Mouse (Mus musculus): ENCODE measurements around the gene Mms22l. TPM values are rescaled to one million over a fixed set of nuclear protein-coding genes. Genes with fewer than 3 reads are reported as not detected.
A peak's percentile ranks its signal among the peaks of the same experiment; 100 is the strongest.
"Not testable (repeated sequence)": the region's sequence is repeated elsewhere in the genome, so short reads cannot be mapped to it uniquely, and the experiment has no call there.

The Mms22l gene
- polyA plus RNA-seq (2014; fragmentation: Nextera tagmentation; extraction: Ambion mirVana) = 31.9 and 35.7 TPM in 2 replicates

- no peaks in the 10 kb centered on the region for H3K27me3 ChIP-seq (ENCODE audit: control insufficient read depth, insufficient read depth, low read length)
- under 1% methylated on average over 82 of the region's 83 CpGs for WGBS
- H3K9me3 ChIP-seq (ENCODE audit: control insufficient read depth, low read length) = no peaks in the 10 kb centered on the region
- H3K4me3 ChIP-seq (ENCODE audit: low read depth, low read length) = peak within 1 kb of the TSS; percentile 84
- ATAC-seq (ENCODE audit: insufficient read depth, low FRiP score, low TSS enrichment) (peak; percentile 99), DNase-seq (ENCODE audit: low spot score) (peak; percentile 97)
- peak within 1 kb of the TSS; percentile 97 for H3K9ac ChIP-seq (ENCODE audit: low read length)
- H3K4me1 ChIP-seq (ENCODE audit: control insufficient read depth, insufficient read depth, low read length) = no peaks in the 10 kb centered on the region; the same call in 1 of the 2 replicates
- peak within 1 kb of the TSS; percentile 54 for H3K4me2 ChIP-seq (ENCODE audit: low read depth)
- no peaks in the 10 kb centered on the region for H3K36me3 ChIP-seq (ENCODE audit: control insufficient read depth, insufficient read depth, low read length)
- H3K27ac ChIP-seq (ENCODE audit: low read depth, low read length) = peak within 1 kb of the TSS; percentile 91
Observed at GRCm38 (mm10) chr4:24496116-24496952, at the start of gene Mms22l. Gene Mms22l, plus strand, starts transcription at chr4:24496451.

- WGBS = 93% methylated on average over 4 of the region's 4 CpGs
- not testable (repeated sequence) for H3K9ac ChIP-seq (ENCODE audit: low read length); H3K27ac ChIP-seq (ENCODE audit: low read depth, low read length)
Observed at GRCm38 (mm10) chr4:24484046-24484445, 12.2 kb upstream of the Mms22l start.

GRCm38 (mm10) chr4:24496953-24497319, 685 bp downstream of the Mms22l start:
- no peak for ATAC-seq (ENCODE audit: insufficient read depth, low FRiP score, low TSS enrichment)
- H3K4me3 ChIP-seq (ENCODE audit: low read depth, low read length) = peak overlapping the region; percentile 84
- H3K4me2 ChIP-seq (ENCODE audit: low read depth) = peak overlapping the region; percentile 54
- under 1% methylated on average over 7 of the region's 7 CpGs for WGBS
- H3K27me3 ChIP-seq (ENCODE audit: control insufficient read depth, insufficient read depth, low read length) = no peaks in the 10 kb centered on the region
- no peaks in the 10 kb centered on the region for H3K9me3 ChIP-seq (ENCODE audit: control insufficient read depth, low read length)
- no peak overlapping the region; the same call in 1 of the 2 replicates for H3K27ac ChIP-seq (ENCODE audit: low read depth, low read length)
- no peak for DNase-seq (ENCODE audit: low spot score)
- no peaks in the 10 kb centered on the region for H3K36me3 ChIP-seq (ENCODE audit: control insufficient read depth, insufficient read depth, low read length)
- no peaks in the 10 kb centered on the region; the same call in 1 of the 2 replicates for H3K4me1 ChIP-seq (ENCODE audit: control insufficient read depth, insufficient read depth, low read length)
- H3K9ac ChIP-seq (ENCODE audit: low read length) = peak overlapping the region; percentile 97

More at GRCm38 (mm10) chr4:24484046-24484445, 12.2 kb upstream of the Mms22l start:
- H3K9me3 ChIP-seq (ENCODE audit: control insufficient read depth, low read length); H3K4me2 ChIP-seq (ENCODE audit: low read depth); DNase-seq (ENCODE audit: low spot score); H3K4me1 ChIP-seq (ENCODE audit: control insufficient read depth, insufficient read depth, low read length); H3K4me3 ChIP-seq (ENCODE audit: low read depth, low read length); H3K27me3 ChIP-seq (ENCODE audit: control insufficient read depth, insufficient read depth, low read length); H3K36me3 ChIP-seq (ENCODE audit: control insufficient read depth, insufficient read depth, low read length); ATAC-seq (ENCODE audit: insufficient read depth, low FRiP score, low TSS enrichment): not testable (repeated sequence)

- Histone ChIP-seq H3K27ac (ENCODE audit: low read depth, low read length) (no peak overlapping the region), H3K9ac (ENCODE audit: low read length) (no peak overlapping the region), H3K4me3 (ENCODE audit: low read depth, low read length) (no peak overlapping the region), H3K9me3 (ENCODE audit: control insufficient read depth, low read length) (no peaks in the 10 kb centered on the region), H3K36me3 (ENCODE audit: control insufficient read depth, insufficient read depth, low read length) (peaks cover 2% of the 10 kb centered on the region; the same call in 1 of the 2 replicates), H3K4me1 (ENCODE audit: control insufficient read depth, insufficient read depth, low read length) (no peaks in the 10 kb centered on the region), H3K27me3 (ENCODE audit: control insufficient read depth, insufficient read depth, low read length) (no peaks in the 10 kb centered on the region), H3K4me2 (ENCODE audit: low read depth) (no peak overlapping the region)
- DNase-seq (ENCODE audit: low spot score) (no peak), ATAC-seq (ENCODE audit: insufficient read depth, low FRiP score, low TSS enrichment) (no peak)
- WGBS = 94% methylated on average over 3 of the region's 3 CpGs
Observed at GRCm38 (mm10) chr4:24509195-24509594, 12.9 kb downstream of the Mms22l start.

GRCm38 (mm10) chr4:24536989-24537388, 40.7 kb downstream of the Mms22l start:
- no peaks in the 10 kb centered on the region for H3K9me3 ChIP-seq (ENCODE audit: control insufficient read depth, low read length)
- WGBS = 89% methylated on average over 4 of the region's 4 CpGs
- H3K4me1 ChIP-seq (ENCODE audit: control insufficient read depth, insufficient read depth, low read length) = no peaks in the 10 kb centered on the region
- no peak overlapping the region for H3K27ac ChIP-seq (ENCODE audit: low read depth, low read length)
- ATAC-seq (ENCODE audit: insufficient read depth, low FRiP score, low TSS enrichment) = no peak
- H3K4me2 ChIP-seq (ENCODE audit: low read depth) = no peak overlapping the region
- H3K9ac ChIP-seq (ENCODE audit: low read length) = no peak overlapping the region
- H3K27me3 ChIP-seq (ENCODE audit: control insufficient read depth, insufficient read depth, low read length) = no peaks in the 10 kb centered on the region
- no peak overlapping the region for H3K4me3 ChIP-seq (ENCODE audit: low read depth, low read length)
- H3K36me3 ChIP-seq (ENCODE audit: control insufficient read depth, insufficient read depth, low read length) = no peaks in the 10 kb centered on the region
- DNase-seq (ENCODE audit: low spot score) = no peak

GRCm38 (mm10) chr4:24543421-24543820, 47.2 kb downstream of the Mms22l start:
- Histone ChIP-seq H3K4me2 (ENCODE audit: low read depth) (no peak overlapping the region), H3K27me3 (ENCODE audit: control insufficient read depth, insufficient read depth, low read length) (no peaks in the 10 kb centered on the region), H3K27ac (ENCODE audit: low read depth, low read length) (no peak overlapping the region), H3K36me3 (ENCODE audit: control insufficient read depth, insufficient read depth, low read length) (no peaks in the 10 kb centered on the region), H3K9me3 (ENCODE audit: control insufficient read depth, low read length) (no peaks in the 10 kb centered on the region), H3K4me3 (ENCODE audit: low read depth, low read length) (no peak overlapping the region), H3K4me1 (ENCODE audit: control insufficient read depth, insufficient read depth, low read length) (no peaks in the 10 kb centered on the region), H3K9ac (ENCODE audit: low read length) (no peak overlapping the region)
- no peak for ATAC-seq (ENCODE audit: insufficient read depth, low FRiP score, low TSS enrichment)
- DNase-seq (ENCODE audit: low spot score) = no peak
- WGBS = 82% methylated on average over 3 of the region's 3 CpGs

GRCm38 (mm10) chr4:24544677-24545151, 48.5 kb downstream of the Mms22l start:
- H3K9ac ChIP-seq (ENCODE audit: low read length) = no peak overlapping the region
- no peaks in the 10 kb centered on the region for H3K9me3 ChIP-seq (ENCODE audit: control insufficient read depth, low read length)
- no peaks in the 10 kb centered on the region for H3K36me3 ChIP-seq (ENCODE audit: control insufficient read depth, insufficient read depth, low read length)
- ATAC-seq (ENCODE audit: insufficient read depth, low FRiP score, low TSS enrichment) (peak; percentile 81), DNase-seq (ENCODE audit: low spot score) (peak; percentile 25)
- H3K4me1 ChIP-seq (ENCODE audit: control insufficient read depth, insufficient read depth, low read length) = no peaks in the 10 kb centered on the region
- no peak overlapping the region for H3K27ac ChIP-seq (ENCODE audit: low read depth, low read length)
- WGBS = 27% methylated on average over 5 of the region's 5 CpGs
- no peak overlapping the region for H3K4me3 ChIP-seq (ENCODE audit: low read depth, low read length)
- H3K4me2 ChIP-seq (ENCODE audit: low read depth) = no peak overlapping the region
- H3K27me3 ChIP-seq (ENCODE audit: control insufficient read depth, insufficient read depth, low read length) = no peaks in the 10 kb centered on the region

GRCm38 (mm10) chr4:24556116-24556820, 60.0 kb downstream of the Mms22l start:
- H3K4me3 ChIP-seq (ENCODE audit: low read depth, low read length) = no peak overlapping the region
- ATAC-seq (ENCODE audit: insufficient read depth, low FRiP score, low TSS enrichment) (no peak), DNase-seq (ENCODE audit: low spot score) (no peak)
- no peaks in the 10 kb centered on the region for H3K36me3 ChIP-seq (ENCODE audit: control insufficient read depth, insufficient read depth, low read length)
- no peak overlapping the region for H3K27ac ChIP-seq (ENCODE audit: low read depth, low read length)
- H3K4me2 ChIP-seq (ENCODE audit: low read depth) = no peak overlapping the region
- H3K27me3 ChIP-seq (ENCODE audit: control insufficient read depth, insufficient read depth, low read length) = no peaks in the 10 kb centered on the region
- no peaks in the 10 kb centered on the region for H3K9me3 ChIP-seq (ENCODE audit: control insufficient read depth, low read length)
- no peak overlapping the region for H3K9ac ChIP-seq (ENCODE audit: low read length)
- no peaks in the 10 kb centered on the region for H3K4me1 ChIP-seq (ENCODE audit: control insufficient read depth, insufficient read depth, low read length)
- 43% methylated on average over 6 of the region's 6 CpGs for WGBS

Measured in neural tube, embryonic 11.5 days (tissue).